Mouse (Mus musculus): ENCODE measurements around the gene Gm6710.
"Not testable (repeated sequence)": the region's sequence is repeated elsewhere in the genome, so short reads cannot be mapped to it uniquely, and the experiment has no call there.

Gm6710 gene

DNA sequence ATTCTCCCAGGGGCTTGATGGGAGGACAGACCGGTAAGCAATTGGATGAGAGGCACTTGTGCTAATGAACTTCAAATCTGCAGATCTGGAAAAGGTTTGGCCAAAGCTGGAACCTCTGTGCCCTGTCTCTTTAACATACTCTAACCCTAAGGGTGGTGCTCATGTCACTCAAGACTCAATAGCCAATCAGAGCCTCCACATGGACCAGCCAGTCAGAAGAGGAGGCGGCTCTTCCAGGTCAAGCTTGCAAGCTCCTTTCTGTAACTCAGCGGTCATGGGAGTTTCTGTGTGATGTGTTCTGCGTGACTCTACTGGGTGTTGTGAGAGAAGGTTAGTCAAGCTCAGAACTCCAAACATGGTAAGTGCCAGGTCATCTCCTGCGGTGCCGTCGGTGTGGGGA lies at the start of gene Gm6710:
Gene Gm6710, plus strand, starts transcription at position 196 of the 400 bp plus-strand sequence.
- DNase-seq (ENCODE audit: low spot score in 2 of 2) = not testable (repeated sequence)
